Mouse (Mus musculus): Measurements from ENCODE around the gene Aasdh. TPM values are rescaled to one million over a fixed set of nuclear protein-coding genes. Genes with fewer than 3 reads are reported as not detected.

Gene Aasdh
- total RNA-seq (2021) = 10 to 100 TPM; 13.9 to 16.2 TPM

DNA sequence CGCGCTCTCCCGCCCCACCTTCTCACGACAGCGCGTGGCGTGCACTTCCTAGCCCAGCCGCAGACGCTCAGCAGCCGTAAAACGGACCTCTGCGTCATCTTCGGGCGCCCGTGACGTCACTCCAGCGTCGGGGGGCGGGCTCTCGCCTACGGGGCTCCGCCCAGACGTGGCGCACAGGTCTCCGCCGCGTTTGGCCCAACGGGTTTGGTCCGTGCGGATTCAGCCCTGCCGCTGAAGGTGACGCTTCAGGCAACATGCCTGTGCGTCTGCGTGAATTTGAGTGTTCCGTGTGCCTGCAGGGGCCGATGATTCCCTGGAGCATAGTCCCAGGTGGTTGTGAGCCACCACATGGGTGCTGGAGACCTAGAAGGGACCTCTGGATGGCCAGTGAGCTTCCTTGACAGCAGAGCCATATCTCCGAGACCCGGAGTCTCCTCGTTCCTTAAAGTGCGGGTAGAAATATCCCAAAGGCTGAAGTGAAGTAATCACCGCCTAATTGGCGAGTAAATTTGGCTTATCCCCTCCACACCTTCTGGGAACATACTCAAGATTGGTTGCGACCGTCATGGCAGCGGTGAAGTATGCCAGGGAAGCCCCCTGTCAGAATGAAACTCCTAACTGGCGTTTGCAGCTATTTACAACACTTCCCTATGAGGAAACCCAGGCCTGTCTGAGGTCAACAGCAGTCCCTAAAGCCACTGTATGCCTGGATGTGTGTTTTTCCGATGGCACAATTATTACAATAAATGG is at the start of gene Aasdh:
Gene Aasdh, minus strand, starts transcription at position 110 of the 750 bp plus-strand sequence.
- peak; percentile 97 to 99 for DNase-seq
- intact Hi-C loops (cut with DNase I) = loop anchor here (1.0 to 2.0 kb wide), 2 partner anchors 46 to 69 kb away; partner anchors contain the start of genes Paics, Ppat and Srp72

DNA sequence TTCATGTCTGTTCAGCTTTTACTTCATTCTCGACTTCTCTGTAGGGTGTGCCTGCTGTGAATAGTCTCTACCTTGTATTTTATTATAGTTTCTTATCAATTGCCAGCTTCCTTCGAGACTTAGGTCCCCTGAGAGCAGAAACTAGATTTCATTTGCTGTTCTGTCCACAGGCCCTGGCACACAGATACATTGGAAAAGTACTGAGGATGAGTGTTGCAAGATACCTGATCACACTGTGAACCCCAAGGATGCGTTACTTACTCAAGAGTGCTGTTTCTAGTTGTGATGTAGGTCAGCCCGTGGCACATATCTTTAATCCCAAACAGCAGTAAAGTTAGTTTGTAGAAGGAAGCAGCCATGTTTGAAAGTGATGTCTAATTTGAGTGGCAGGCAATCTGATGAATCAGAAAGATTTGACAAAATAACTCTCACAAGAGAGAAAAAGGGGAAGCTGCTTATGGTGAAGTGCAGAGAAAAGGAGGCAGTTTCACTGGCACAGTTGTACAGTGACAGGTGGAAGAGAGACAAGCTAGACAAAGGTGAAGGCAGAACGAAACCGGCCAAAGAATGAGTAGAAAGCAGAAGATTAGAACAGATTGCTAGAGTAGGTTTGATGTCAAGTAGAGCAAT is 49.1 kb upstream of the Aasdh start:
- intact Hi-C loops (cut with DNase I) = no loop called here
- no peak for DNase-seq

DNA sequence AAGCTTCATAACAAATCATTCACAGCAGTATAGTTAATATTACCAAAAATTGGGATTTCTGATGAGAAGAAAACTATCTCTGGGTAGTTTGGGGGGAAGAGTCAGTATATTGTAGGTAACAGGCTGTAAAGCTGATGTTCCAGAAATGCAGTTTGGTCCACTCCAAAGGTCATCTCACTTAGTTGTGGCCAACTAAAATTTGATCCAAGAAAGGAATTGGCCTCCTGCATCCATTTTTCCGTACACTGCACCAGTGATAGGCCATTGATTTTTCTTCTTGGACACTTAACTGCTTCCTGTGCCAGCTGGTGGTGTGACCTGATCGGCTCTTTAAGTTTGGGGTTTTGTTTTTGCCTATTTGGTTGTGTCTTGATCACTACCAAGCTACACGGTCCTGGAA is 48.5 kb upstream of the Aasdh start:
- intact Hi-C loops (cut with DNase I) = no loop called here
- no peak for DNase-seq

DNA sequence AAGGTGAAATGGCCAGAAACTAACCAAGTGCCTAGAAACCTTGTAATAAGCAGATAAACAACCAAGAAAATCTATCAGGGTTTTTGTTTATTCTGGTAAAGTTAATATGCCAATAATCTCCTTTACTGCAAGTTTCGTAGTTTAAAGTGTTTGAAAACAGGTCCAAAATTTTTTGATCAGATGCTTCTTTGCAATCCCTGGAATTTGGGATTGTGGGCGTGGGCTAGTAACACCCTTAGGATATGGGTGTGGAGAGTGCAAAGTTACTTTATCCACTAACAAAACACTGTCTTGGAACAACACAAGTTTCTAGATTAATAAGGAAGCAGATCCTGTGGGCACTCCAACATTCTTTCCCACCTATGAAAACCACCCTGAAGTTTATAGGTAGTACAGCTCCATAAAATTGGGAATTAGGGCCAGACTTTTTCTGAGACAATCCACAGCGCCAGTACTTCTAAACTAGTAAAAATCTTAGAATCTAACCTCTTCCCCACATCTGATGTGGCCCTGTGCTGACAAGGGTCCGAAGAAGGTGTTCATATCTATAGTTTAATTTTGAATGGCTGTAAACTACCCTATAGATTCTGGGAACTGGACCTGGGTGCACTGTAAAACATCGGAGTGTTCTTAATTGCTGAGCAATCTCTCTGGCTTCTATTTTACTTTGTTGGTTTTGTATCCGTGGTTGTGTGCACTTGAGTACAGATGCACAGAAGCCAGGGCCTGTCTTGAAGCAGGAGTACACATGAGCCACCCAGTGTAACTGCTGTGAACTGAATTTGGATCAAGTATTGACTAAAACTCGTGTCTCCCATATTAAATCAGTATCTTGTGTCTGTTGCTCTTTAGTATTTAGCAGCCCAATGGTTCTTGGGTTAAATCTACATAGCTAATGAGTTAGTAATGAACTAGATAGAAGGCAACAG is 47.1 kb upstream of the Aasdh start:
- DNase-seq = no peak
- intact Hi-C loops (cut with DNase I) = no loop called here

DNA sequence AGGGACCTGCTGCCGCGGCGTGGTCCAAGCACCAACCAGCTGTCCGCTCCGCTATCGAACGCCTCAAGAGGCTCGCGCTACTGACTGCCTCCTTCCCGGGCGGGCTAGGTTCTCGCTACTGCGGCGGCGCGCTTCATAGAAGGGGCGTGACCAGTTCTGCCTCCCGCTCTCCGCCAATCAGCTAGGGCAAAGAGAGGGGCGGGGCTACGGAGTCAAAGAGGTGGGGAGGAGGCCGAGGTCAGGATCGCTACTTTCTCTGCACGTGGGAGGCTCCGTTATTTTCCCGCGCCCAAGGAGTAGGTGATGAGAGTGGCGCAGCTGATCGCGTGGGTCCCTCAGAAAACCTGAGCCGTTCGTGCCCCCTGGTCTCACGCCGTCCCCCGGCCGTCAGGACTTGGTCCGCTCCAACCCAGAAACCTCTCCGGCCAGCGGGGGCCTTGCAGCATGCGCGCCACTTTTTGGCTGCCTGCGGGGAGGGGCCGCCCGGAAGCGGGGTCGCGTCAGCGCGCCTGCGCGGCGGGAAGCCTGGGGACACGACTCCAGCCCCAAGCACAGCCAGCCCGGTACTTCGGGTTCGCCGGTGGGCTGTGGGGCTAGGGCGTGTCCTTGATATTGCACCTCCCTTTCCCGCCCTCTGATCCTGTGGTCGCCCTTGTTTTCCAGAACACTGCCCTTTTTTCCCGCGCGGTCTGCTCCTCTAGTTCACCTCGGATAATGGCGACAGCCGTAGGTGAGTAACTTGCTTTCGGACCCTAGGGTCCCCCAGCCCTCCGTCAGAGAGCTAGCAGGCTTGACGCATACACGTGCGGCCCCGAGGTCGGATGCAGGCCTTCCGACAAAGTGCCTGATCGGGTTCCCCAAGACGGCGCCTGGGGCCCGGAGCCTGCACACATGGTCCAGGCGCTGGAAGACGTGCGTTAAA is 46.1 kb upstream of the Aasdh start, which contains the start of the genes Paics and Ppat:
Gene Paics, plus strand, starts transcription at position 202 of the 922 bp plus-strand sequence.
Gene Ppat, minus strand, starts transcription at position 473 of the 922 bp plus-strand sequence.
- intact Hi-C loops (cut with DNase I) = loop anchor here (1.0 kb wide), 2 partner anchors 23 to 46 kb away; partner anchors contain the start of genes Aasdh and Srp72
- peak; percentile 97 to 99 for DNase-seq

DNA sequence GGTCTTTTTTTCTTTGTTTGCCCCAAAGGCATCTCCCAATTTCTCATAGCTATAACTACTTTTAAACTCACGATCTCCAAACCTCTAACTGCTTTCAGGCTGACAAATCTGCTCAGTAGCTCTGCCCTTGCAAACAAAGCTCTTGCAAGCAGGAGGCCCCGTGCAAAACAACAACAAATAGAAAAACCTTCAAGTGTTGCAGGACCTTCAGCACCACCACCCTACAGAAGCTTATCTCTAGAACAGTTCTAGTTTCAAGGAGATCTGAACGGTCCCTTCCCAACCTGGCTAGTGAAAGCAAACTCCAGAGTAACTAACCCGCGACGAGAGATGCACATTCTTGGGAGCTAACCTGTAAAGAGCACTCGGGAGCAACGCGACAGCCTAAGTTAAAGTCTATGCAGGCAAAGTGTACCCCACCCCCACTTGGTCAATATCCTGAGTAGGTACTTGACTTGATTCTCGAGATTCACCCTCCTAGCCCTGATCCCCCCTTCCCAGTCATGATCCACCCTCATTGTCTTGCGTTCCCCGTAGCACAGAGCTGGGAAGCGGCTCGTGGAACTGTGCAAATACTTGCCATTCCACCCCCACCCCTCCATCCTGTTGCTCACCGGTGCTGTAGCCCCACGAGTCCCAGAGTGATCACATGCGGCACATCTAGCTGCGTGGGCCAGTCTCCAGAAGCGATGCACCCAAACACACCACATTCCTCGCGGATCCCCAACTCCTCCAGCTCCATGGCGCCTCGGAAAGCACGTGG is 45.2 kb upstream of the Aasdh start:
- DNase-seq = no peak
- intact Hi-C loops (cut with DNase I) = loop anchor here (1.0 kb wide), 2 partner anchors 24 to 45 kb away; partner anchors contain the start of genes Aasdh and Srp72

DNA sequence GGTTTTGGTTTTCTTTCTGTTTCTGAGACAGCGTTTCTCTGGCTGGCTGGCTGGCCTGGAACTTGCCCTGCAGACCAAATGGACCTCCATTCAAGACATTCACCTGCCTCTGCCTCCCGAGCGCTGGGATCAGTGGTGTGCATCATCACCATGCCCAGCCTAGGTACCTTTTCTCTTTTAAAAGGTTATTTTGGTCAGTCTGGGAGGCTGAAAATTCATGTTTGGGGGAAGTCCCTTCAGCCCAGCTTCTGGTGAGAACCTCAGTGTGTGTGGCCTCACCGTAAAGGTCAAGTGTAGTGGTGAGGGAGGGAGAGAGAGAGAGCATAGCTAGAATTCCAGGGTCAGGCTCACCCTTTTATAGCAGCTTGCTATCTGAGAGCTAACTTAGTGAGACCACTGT is 42.4 kb upstream of the Aasdh start:
- no peak for DNase-seq
- intact Hi-C loops (cut with DNase I) = no loop called here

DNA sequence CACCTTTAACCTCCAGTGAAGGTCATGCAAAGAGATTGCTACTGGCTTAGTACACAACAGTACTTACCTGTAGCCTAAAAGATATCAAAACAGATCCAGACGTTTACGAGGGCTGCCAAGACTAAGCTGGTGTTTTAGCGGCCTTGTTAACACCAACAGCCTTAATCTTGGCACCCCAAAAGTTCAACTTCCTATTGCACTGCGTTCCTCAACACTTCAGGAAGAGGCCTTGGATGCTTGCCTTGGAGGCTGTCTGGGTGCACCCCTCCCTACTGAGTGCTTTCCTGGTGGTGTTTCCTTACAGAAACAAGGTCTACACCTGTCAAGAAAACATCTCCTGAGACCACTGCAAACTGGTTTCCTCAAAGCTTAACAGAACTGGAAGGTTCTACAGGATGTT is 41.8 kb upstream of the Aasdh start:
- no peak for DNase-seq

DNA sequence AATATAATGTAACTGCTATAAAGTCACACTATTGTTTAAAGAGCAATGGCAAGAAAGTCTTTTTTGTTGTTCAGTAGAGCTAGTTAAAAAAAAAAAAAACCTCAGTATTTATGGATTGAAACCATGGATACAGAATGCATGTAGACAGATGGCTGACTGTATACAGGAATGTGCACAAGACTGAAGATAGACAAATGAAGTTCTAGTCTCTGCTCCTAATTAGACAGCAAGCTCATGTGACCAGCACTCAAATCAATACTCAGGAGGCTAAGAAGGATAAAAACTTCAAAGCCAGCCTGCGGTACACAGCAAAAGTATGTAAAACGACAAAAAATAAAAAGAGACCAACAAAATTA is 40.3 kb upstream of the Aasdh start:
- DNase-seq = no peak
- intact Hi-C loops (cut with DNase I) = no loop called here

More for the DNA sequence above, 41.8 kb upstream of the Aasdh start:
- intact Hi-C loops (cut with DNase I) = no loop called here

DNA sequence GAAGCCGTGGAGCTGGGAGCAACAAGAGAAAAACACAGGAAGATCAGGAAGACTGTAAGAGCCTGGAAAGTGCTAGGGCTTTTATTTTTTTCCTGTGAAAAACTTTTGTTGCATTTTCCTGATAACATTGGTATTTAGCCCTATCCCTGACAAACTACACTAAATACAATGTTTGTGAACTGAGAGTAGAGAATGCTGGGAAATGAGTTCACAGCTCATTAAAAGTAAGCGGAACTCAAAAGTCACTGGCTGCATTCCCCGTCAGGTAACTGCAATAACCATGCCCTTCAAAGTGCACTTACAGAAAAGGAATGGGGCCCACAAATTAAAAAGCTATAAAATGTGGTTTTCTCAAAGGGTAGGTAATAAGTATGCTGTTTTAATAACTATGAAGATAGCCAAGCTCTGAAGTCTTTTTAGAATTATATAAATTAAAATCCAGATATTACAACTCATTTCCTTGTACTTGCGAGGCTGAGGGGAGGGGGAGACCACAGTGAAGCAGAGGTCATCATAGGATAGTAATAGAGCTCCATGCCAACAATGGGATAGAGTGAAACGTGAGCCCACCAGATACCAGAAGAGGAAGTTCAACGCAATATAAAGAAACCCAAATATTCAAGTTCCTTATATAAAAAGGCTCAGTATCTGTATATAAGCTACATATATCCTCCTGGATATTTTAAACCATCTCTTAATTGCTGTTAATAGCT is 39.8 kb upstream of the Aasdh start:
- DNase-seq = no peak
- intact Hi-C loops (cut with DNase I) = no loop called here

DNA sequence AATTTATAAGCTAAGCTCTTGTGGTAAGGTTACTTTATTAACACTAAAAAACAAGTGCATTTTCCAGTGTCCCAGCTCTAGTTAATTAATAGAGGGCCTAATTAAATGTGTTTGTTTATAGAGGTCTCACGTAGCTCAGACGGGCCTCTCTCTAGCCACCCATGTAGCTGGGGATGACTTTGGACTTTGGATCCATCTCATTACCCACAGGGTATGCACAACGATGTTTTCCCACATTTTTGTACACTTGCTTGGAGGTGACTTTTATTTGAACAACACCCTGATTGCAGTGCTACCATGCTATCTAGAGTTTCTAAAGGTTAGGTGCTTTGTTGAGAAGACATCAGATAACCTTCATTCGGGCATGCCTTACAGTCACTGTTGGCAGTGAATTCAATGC is 37.2 kb upstream of the Aasdh start:
- no peak for DNase-seq
- intact Hi-C loops (cut with DNase I) = no loop called here

DNA sequence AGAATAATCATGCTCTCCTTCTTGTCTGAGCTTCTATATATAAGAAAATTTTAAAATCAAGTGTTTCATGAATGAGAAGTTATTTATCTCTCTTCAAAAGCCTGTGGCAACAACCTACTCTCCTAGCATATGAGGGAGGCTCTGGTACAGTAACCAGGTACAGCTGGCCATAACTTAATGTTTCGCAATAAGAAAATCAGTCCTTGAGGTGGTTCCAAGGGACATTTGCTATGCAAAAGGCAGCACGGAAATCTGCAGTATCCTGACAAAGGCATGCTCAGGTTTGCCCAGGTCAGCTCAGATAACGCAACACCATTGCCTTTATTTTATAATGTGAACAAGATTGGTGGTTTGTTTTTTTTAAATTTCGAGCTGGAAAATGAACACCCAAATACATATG is 36.7 kb upstream of the Aasdh start:
- no peak for DNase-seq
- intact Hi-C loops (cut with DNase I) = no loop called here

DNA sequence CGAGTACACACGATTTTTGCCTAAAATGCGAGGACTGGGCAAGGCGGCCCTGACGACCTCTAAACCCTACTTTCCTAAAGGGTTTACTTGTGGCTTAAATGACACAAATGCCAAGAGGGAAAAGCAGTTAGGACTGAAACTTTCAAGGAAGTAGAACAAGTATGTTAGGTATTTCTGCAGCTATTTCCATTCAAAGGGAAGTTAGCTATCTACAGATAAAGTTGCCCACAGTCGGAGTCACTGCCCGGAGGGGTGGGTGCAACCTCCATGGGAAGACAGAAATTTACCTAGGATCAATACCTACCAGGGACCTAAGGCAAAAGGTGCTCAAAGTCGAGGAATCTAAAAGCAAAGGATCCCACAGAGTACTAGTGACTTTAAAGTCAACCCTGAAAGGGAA is 34.4 kb upstream of the Aasdh start:
- DNase-seq = no peak
- intact Hi-C loops (cut with DNase I) = no loop called here

DNA sequence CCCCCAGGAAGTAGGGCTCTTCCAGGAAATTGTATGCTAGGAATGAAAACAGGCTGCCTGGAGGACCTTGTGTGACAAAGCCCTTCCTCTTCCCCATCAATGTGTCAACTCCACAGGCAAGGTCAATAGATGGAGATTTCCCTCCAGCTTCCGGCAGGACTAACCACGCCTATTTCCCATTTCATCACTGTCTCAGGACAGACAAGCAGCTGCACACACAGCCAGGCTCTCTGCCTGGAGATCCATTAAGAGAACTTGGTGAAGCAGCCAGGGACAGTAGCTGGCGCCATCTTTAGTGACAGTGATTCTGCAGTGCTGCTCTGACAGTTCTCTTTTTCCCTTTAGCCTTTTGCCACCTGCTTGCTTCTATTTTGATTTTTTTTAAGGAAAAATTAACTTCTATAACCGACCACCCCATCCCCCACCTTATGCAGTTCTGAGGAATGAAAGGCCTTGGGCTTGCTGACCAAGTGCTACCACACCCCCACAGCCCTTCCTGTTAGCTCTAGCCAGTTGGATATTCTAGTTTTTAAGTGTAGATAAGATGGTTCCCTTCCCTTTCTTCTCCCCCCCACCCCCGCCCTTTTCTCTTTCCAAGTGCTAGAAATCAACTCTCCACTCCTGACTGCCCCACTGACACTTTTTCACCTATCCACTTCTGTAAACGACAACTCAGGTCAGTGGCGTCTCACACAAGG is 24.0 kb upstream of the Aasdh start:
- intact Hi-C loops (cut with DNase I) = no loop called here
- DNase-seq = peak in 1 of 2 experiments; percentile 11

DNA sequence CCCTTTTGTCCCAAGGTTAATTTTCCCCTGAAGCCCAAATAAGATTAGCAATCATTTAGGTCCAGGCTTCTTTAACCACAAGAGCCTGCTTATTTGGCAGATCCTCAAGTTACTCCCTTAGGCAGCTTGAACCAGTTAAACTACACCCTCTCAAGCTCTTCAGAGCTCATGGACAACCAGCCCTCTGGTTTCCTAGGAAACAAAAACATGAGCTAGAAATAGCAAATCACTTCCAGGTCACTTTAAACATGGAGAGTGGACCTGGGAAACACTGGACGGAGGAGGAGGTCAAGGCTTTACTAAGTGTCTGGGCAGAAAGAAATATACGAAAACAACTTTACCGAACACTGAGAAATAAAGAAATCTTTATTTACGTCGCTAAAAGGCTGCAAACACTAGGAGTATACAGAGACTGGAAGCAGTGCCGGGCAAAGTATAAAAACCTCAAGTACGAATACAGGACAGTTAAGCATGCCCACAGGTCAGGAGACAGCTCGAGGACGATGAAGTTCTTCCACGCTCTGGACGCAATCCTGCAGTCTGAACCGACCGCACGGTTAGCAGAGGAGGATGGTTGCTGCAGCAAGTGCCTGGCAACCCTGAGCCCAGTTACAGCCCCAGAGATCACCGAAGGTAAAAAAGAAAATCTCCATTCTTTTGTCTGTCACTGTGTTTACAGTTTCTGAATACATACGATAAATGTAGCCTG is 23.0 kb upstream of the Aasdh start:
- intact Hi-C loops (cut with DNase I) = no loop called here
- peak; percentile 18 to 31 for DNase-seq

DNA sequence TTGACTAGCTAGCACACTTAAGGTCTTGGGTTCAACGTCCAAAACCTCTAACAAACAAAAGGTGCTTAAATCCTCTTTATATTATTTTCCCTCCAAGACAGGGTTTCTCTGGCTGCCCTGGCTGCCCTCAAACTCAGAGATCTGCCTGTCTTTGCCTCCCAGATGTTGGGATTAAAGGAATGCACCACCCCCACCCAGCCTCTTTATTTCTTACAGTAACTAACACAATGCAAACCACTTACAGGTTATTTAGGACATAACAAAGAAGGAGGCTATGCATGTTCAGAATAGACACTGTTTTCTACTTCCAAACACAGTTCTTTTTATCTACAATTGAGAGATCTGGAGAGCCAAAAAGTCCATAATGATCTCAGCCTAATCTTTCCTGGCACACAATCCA is 19.0 kb upstream of the Aasdh start:
- intact Hi-C loops (cut with DNase I) = no loop called here

DNA sequence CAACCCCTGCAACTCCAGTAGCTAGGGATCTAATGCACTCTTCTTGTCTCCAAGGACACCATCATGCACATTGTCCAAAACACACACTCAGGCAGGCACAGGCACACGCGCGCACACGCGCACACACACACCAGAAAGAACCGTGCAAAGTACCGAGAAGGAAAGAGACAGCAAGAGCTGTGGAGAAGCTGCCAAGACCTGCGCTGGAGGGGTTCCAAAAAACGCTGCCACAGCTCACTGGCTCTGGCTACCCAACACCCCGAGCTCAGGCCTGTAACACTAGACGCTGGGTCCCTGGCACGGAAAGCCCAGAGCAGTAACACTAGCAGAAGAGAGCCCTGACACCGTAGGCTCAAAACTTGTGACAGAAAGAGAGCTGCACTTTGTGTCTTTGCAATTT is 18.1 kb upstream of the Aasdh start:
- DNase-seq = peak; percentile 68 to 71
- intact Hi-C loops (cut with DNase I) = no loop called here

More for the DNA sequence above, 19.0 kb upstream of the Aasdh start:
- DNase-seq = no peak

All from heart, postnatal 36 days (tissue).